Mouse (Mus musculus): ENCODE measurements around the gene Syngap1. TPM values are rescaled to one million over a fixed set of nuclear protein-coding genes. Genes with fewer than 3 reads are reported as not detected.

The Syngap1 gene
- total and polyA plus RNA-seq, 3 experiments: 2.7 to 24.6 TPM; not detected in 1

DNA sequence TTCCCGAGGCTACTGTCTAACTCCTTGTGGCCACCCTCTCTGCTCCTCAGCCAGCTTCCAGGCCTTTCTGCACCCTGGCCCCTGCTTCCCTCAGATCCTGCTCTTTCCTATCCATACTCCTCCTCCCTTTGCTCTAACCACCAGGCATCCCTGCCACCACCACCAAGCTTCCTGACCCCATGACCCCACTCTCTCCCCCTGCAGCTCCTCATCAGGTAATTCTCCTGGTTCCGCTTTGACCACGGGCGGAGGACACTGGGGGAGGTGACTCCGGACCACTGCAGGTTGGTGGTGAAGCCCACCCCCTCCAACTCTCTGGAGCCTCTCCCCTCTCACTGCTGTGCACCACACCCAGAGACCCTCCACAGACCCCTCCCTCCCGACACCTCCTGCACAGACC is 26.4 kb downstream of the Syngap1 start:
- Histone ChIP-seq H3K79me2 (ENCODE audit: control insufficient read depth, insufficient read depth, low read length, poor library complexity) (peaks cover 2% of the 10 kb centered on the region), H3K27me3 (ENCODE audit: control insufficient read depth in 1 of 2, insufficient read depth in 2 of 2, low read length in 2 of 2) (no peaks in the 10 kb centered on the region), H3K36me3 (ENCODE audit: control insufficient read depth in 1 of 2, insufficient read depth in 2 of 2, low read length in 2 of 2) (peaks cover 0 to 4% of the 10 kb centered on the region in 2 experiments; a peak in 2 of 4 replicates), H3K9me3 (replicated peaks; ENCODE audit: insufficient read depth, low read length) (no peaks in the 10 kb centered on the region), H3K4me3 (ENCODE audit: control insufficient read depth in 1 of 2, insufficient read depth in 1 of 2, low read depth in 2 of 2, low read length in 2 of 2) (no peak overlapping the region), H3K4me1 (ENCODE audit: control insufficient read depth in 1 of 2, insufficient read depth in 2 of 2, low read length in 2 of 2) (0 out of 4 replicates have a peak, but pooled peaks cover 0 to 3% of the 10 kb centered on the region in 2 experiments), H3K27ac (ENCODE audit: control insufficient read depth, low read depth, low read length) (no peak overlapping the region), H3K9ac (ENCODE audit: control insufficient read depth, low read depth, low read length, poor library complexity, severe bottlenecking) (no peak overlapping the region)
- DNase-seq (ENCODE audit: low read depth, low spot score): no peak
- TF ChIP-seq HCFC1 (IDR thresholded peaks at IDR 0.05; ENCODE audit: low read depth, low read length): no peak

DNA sequence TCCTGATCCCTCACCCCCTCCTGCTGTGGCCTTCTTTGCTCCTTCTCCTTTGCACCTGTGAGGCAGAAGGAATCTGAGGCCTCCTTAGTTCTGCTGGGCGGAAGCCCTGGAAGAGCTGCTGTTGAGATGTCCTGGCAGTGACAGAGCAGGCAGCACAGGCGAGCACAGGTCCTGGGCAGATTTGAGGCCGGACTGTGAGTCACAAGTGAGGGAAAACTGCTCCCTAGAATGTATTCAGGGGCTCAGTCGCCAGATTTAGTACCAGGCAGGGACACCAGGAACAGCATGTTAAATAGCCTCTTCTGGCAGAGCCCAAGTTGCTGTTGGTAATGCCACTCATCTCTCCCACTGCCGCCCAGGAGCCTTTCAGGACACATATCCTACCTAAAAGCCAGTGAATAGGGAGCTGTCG is 27.2 kb downstream of the Syngap1 start:
- DNase-seq (ENCODE audit: low read depth, low spot score): no peak
- Histone ChIP-seq H3K27ac (ENCODE audit: control insufficient read depth, low read depth, low read length) (no peak overlapping the region), H3K9ac (ENCODE audit: control insufficient read depth, low read depth, low read length, poor library complexity, severe bottlenecking) (no peak overlapping the region), H3K36me3 (ENCODE audit: control insufficient read depth in 1 of 2, insufficient read depth in 2 of 2, low read length in 2 of 2) (peaks cover 0 to 4% of the 10 kb centered on the region in 2 experiments; a peak in 2 of 4 replicates), H3K27me3 (ENCODE audit: control insufficient read depth in 1 of 2, insufficient read depth in 2 of 2, low read length in 2 of 2) (no peaks in the 10 kb centered on the region), H3K4me3 (ENCODE audit: control insufficient read depth in 1 of 2, insufficient read depth in 1 of 2, low read depth in 2 of 2, low read length in 2 of 2) (no peak overlapping the region), H3K79me2 (ENCODE audit: control insufficient read depth, insufficient read depth, low read length, poor library complexity) (peaks cover 6% of the 10 kb centered on the region), H3K9me3 (replicated peaks; ENCODE audit: insufficient read depth, low read length) (no peaks in the 10 kb centered on the region), H3K4me1 (ENCODE audit: control insufficient read depth in 1 of 2, insufficient read depth in 2 of 2, low read length in 2 of 2) (0 out of 4 replicates have a peak, but pooled peaks cover 0 to 3% of the 10 kb centered on the region in 2 experiments)
- TF ChIP-seq RAD21 (IDR thresholded peaks at IDR 0.05; ENCODE audit: low read depth, low read length): no peak
- no peak for TF ChIP-seq EP300 (IDR thresholded peaks at IDR 0.05; ENCODE audit: low read depth in 1 of 2, low read length in 2 of 2)
- no peak for TF ChIP-seq NELFE (IDR thresholded peaks at IDR 0.05; ENCODE audit: low read depth, low read length)
- no peak for TF ChIP-seq MYB (IDR thresholded peaks at IDR 0.05; ENCODE audit: low read depth, low read length)
- TF ChIP-seq POLR2AphosphoS2 (IDR thresholded peaks at IDR 0.05; ENCODE audit: low read length): no peak
- no peak for TF ChIP-seq POLR2AphosphoS5 (IDR thresholded peaks at IDR 0.05; ENCODE audit: borderline replicate concordance, low read depth, low read length)
- no peak for TF ChIP-seq RCOR1 (IDR thresholded peaks at IDR 0.05; ENCODE audit: low read depth, low read length)
- TF ChIP-seq MAX (IDR thresholded peaks at IDR 0.05; ENCODE audit: low read length): no peak

DNA sequence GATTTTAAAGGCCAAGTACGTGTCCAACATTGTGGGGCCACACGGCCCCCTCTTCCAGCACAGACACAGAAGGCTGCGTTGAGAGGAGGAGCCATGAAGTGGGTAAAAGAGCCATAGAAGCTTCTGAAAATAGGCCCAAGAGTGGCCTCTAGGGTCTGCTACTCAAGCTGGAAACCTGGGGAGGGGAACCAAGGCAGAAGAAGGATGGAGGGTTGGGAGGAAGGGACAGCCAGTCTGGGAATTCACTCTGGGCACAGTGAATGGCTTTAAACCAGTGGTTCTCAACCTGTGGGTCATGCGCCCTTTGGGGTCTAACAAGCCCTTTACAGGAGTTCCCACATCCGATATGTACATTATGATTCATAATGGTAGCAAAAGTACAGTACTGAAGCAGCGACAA is 28.2 kb downstream of the Syngap1 start:
- Histone ChIP-seq H3K36me3 (ENCODE audit: control insufficient read depth in 1 of 2, insufficient read depth in 2 of 2, low read length in 2 of 2) (peaks cover 0 to 9% of the 10 kb centered on the region in 2 experiments; a peak in 2 of 4 replicates), H3K4me1 (ENCODE audit: control insufficient read depth in 1 of 2, insufficient read depth in 2 of 2, low read length in 2 of 2) (peaks cover 0 to 10% of the 10 kb centered on the region in 2 experiments; a peak in 2 of 4 replicates), H3K4me3 (ENCODE audit: control insufficient read depth in 1 of 2, insufficient read depth in 1 of 2, low read depth in 2 of 2, low read length in 2 of 2) (no peak overlapping the region), H3K9me3 (replicated peaks; ENCODE audit: insufficient read depth, low read length) (no peaks in the 10 kb centered on the region), H3K9ac (ENCODE audit: control insufficient read depth, low read depth, low read length, poor library complexity, severe bottlenecking) (no peak overlapping the region), H3K79me2 (ENCODE audit: control insufficient read depth, insufficient read depth, low read length, poor library complexity) (peaks cover 17% of the 10 kb centered on the region), H3K27me3 (ENCODE audit: control insufficient read depth in 1 of 2, insufficient read depth in 2 of 2, low read length in 2 of 2) (no peaks in the 10 kb centered on the region), H3K27ac (ENCODE audit: control insufficient read depth, low read depth, low read length) (no peak overlapping the region)
- DNase-seq (ENCODE audit: low read depth, low spot score): no peak
- TF ChIP-seq ZMIZ1 (IDR thresholded peaks at IDR 0.05; ENCODE audit: low read depth, low read length): no peak
- no peak for TF ChIP-seq TBP (IDR thresholded peaks at IDR 0.05; ENCODE audit: low read depth, low read length)
- TF ChIP-seq MYC (IDR thresholded peaks at IDR 0.05; ENCODE audit: low read depth, low read length): no peak
- no peak for TF ChIP-seq E2F4 (IDR thresholded peaks at IDR 0.05; ENCODE audit: borderline replicate concordance, low read depth, low read length)
- no peak for TF ChIP-seq POLR2AphosphoS2 (IDR thresholded peaks at IDR 0.05; ENCODE audit: low read length)
- TF ChIP-seq RAD21 (IDR thresholded peaks at IDR 0.05; ENCODE audit: low read depth, low read length): no peak
- TF ChIP-seq USF2 (IDR thresholded peaks at IDR 0.05; ENCODE audit: borderline replicate concordance in 1 of 2, insufficient read depth in 1 of 2, low read depth in 1 of 2, low read length in 2 of 2): no peak
- TF ChIP-seq EP300 (IDR thresholded peaks at IDR 0.05; ENCODE audit: low read depth in 1 of 2, low read length in 2 of 2): no peak
- no peak for TF ChIP-seq MEF2A (IDR thresholded peaks at IDR 0.05; ENCODE audit: extremely low read depth, insufficient replicate concordance, low read depth, low read length, poor library complexity, severe bottlenecking)
- TF ChIP-seq JUND (IDR thresholded peaks at IDR 0.05; ENCODE audit: low read depth, low read length): no peak
- no peak for TF ChIP-seq RCOR1 (IDR thresholded peaks at IDR 0.05; ENCODE audit: low read depth, low read length)
- no peak for TF ChIP-seq ETS1 (IDR thresholded peaks at IDR 0.05; ENCODE audit: low read depth, low read length)
- TF ChIP-seq NRF1 (IDR thresholded peaks at IDR 0.05; ENCODE audit: insufficient read depth, low read depth, low read length, poor library complexity, severe bottlenecking): no peak
- TF ChIP-seq MYB (IDR thresholded peaks at IDR 0.05; ENCODE audit: low read depth, low read length): no peak
- no peak for TF ChIP-seq NELFE (IDR thresholded peaks at IDR 0.05; ENCODE audit: low read depth, low read length)
- no peak for TF ChIP-seq SMC3 (IDR thresholded peaks at IDR 0.05; ENCODE audit: low read depth, low read length)
- TF ChIP-seq UBTF (IDR thresholded peaks at IDR 0.05; ENCODE audit: borderline replicate concordance, insufficient read depth, low read depth, low read length): no peak
- TF ChIP-seq USF1 (IDR thresholded peaks at IDR 0.05; ENCODE audit: low read depth, low read length): no peak
- TF ChIP-seq ZKSCAN1 (IDR thresholded peaks at IDR 0.05; ENCODE audit: low read depth, low read length): no peak
- TF ChIP-seq MAFK (IDR thresholded peaks at IDR 0.05; ENCODE audit: borderline replicate concordance, low read depth, low read length): no peak

Data from MEL (cell line).